Mouse (Mus musculus): ENCODE results near the gene Gpsm1.
A peak's percentile ranks its signal among the peaks of the same experiment; 100 is the strongest.

Gpsm1 gene

DNA sequence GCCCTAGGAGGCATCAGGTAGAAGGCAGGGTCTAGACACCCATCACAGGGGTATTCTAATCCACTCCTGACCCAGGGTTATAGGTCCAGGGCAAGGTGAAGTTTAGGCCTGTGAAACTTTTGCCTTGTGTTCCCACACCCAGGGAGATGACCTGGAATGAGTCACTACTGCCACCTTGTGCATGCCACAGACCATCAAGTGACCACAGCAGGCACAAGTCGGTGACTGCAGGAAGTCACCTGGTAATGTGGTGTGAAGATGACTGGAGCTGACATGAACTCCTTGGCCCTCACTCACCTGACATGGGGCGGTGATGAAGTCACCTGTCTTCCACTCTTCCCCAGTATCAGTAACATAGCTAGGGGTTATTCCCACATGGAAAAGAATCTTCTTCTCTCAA is 2.5 kb upstream of the Gpsm1 start:
- DNase-seq (ENCODE audit: low spot score) = no peak

DNA sequence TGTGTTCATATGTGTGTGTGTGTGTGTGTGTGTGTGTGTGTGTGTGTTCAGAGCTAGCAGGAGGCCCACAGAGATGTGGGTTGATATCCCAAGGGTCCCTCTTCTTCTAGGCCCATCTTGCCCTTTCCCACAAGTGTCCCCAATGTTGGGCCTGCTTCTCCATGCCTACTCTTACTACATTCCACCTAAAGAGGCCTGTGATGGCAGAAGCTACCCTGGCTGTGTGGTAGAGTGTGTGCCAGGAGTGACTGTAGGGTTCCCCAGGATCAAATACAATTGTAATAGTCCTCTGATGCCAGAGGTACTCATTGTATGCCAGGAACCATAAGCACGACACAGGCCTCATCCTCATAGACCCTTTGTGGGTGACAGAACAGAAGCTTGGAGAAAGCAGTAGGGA is 1.9 kb upstream of the Gpsm1 start:
- no peak for DNase-seq (ENCODE audit: low spot score)

DNA sequence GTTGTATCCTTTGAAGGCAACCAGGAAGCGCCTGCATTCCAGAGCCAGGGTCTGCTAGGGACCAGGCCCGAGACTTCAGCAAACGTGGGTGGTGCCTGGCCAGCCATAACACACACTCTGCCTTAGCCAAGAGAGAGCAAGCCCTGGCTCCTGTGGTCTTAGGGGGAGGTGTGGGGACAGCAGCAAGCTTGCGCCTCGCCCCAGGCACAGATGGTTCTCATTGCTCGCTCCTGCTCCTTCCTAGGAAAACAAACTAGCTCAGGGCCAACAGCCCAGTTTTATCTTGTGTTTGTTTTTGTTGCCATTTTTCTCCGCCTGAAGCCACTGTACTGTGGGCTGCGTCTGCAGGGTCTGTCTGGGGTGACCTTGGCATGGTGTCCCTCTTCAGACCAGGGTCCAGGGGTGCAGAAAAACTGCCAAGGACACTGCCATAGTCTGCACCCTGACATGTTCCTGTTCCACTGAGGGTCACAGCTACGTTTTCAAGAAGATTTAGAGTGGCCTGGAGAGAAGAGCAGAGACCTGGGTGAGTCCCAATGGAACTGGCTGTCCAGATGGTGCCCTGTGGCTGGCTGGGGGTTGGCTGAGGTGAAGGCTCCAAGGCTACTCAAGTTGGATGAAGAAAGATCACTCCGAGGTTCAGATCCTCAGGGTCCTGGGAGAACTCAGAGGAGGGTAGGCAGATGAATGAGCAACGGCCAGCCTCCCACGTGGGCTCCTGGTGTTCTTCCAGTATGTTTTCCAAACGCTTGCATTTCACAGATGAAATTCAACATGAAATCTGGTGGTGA is 839 bp upstream of the Gpsm1 start:
- DNase-seq (ENCODE audit: low spot score) = no peak

DNA sequence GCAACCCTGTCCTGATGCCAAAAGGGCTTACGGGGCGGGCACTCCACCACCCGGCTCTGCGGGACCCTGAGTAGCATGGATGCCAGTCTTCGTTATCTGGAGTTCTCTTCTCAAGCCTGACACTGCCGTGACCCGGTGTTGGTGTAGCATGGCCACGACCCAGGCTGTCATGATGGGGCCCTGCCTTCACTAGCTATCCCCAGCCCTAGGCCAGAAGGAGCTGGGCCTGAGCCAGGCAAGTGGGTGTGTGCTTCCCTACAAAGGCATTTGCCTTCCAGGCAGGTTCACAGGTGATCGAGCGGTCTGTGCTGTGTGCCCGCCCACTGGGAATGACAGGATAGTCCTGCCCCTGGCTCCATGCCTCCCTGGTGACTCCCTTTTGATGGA is 603 bp downstream of the Gpsm1 start:
- no peak for DNase-seq (ENCODE audit: low spot score)

DNA sequence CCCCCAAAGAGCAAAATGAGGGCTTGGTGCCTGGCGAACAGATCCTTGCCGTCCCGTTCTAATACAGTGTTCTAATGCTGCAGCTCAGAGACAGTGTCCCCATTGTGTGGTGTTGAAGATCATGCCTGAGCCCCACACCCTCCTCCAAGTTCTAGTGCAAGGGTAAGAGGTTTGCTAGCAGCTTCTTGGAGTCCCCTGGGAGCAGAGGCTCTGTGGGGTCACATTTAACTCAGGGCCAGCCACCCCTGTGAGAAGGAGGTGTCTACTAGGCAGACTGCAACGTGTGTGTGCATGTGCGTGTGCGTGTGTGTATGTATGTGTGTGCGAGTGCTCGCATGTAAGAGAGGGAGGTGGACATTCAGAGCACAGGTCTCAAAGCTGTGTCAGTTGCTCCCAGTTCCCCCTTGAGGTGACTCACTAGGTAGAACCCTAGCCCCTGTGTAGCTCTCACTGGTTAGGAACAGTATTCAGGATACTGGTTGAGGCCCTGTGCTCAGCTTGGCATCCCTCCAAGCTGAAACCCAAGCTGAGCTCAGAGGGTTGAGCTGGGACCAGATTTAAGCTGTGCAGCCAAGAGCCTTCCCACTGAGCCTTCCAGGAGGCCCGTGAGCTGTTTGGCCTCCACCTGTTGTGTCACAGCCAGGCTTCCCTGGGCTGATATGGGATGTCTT is 1.4 kb downstream of the Gpsm1 start:
- DNase-seq (ENCODE audit: low spot score) = no peak

DNA sequence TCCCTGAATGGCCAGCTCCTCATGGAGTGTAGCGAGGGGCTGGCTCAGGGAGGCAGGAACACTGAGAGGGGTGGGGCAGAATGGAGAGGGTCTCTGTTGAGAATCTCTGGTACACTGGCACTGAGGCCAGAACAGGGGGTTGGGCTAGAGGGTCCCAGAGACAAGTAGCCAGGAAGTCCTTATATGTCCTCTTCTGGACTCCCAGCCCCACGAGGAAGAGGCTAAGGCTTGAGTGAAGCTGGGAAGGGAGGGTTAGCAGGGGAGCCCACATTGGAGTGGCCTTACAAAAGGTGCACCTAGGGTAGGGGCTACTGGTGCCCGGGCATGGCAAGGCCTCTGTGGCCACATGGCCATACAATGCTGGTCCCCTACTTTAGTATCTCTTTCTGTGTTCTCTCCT is 2.1 kb downstream of the Gpsm1 start:
- no peak for DNase-seq (ENCODE audit: low spot score)

DNA sequence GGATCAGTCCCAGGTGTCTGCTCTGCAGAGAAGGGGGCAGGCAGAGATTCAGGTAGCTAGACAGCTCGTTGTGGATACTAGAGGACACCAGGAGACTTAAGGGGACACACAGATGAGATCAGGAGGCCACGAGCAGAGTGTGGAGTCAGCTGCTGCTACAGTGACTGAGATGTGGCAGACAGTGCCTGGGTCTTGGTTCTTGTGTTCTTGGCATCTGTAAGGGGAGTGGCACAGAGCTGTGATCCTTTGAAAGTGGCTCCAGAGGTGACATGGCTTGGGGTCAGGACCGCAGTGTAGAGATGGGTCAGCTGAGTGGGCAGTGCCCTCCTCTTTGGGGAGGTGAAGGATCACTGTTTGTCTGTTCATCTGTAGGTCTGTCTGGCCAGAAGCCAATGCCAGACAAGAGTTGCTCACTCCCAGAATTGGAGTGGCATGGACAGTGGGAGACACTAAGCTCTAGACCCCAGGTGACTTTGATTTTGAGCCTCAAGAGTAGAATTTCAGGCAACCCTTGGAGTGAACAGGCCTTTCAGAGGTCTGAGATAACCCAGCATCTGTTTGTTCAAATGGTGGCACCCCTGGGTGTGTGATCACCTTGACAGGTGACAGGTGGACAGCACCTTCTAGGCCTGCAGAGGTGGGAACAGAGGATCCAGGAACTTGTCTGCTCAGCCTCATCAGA is 2.8 kb downstream of the Gpsm1 start:
- no peak for DNase-seq (ENCODE audit: low spot score)

DNA sequence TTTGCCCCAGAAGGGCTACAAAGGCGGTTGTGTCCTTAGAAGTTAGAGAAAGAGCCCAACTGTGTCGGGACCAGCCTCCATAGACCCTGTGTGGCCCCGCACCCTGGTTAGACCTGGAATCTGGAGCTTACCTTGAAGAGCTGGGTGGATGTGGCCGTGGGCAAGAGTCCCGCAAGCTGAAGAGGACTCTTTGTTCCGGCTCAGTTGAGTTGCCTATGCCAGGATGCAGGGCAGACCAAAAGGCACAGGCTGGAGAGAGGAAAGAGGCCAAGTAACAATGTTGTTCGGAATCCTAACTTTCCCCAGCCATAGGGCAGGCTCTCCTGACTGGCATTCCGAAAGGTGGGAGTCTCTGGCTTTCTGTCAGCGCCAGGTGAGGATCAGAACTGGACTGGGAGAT is 3.8 kb downstream of the Gpsm1 start:
- no peak for DNase-seq (ENCODE audit: low spot score)

DNA sequence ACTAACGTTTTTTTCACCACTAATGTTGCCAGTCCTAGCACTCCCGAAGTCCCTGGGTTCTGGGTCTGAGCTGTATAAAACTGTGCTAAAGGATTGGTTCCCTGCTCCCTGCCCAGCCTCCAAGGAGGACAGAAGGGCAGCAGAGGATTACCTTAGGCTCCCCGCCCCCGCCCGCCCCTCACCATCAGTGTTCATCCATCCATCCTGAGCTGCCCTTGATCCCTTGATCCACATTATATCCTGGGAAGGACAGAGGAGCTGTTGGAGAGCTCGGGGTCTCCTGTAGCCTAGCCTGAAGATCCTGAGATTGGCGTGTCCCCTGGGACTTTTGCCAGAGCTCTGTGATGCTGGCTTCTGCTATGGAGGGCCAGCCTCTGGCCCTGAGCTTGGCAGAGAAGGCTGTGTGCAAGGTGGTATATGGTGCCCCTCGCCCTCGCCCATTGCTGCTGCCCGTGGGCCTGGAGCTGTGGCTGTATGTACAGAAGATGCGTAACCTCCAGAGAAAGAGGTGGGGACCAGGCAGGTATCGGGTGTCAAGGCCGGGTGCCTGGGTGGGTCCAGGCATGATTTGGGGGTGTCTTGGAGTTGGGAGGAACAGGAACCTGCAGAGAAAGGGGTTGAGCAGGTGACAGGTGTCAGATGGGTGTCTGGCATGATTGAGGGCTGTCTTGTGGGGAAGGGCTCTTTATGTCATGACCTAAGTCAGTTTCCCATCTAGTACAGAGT is 4.4 kb downstream of the Gpsm1 start:
- no peak for DNase-seq (ENCODE audit: low spot score)

DNA sequence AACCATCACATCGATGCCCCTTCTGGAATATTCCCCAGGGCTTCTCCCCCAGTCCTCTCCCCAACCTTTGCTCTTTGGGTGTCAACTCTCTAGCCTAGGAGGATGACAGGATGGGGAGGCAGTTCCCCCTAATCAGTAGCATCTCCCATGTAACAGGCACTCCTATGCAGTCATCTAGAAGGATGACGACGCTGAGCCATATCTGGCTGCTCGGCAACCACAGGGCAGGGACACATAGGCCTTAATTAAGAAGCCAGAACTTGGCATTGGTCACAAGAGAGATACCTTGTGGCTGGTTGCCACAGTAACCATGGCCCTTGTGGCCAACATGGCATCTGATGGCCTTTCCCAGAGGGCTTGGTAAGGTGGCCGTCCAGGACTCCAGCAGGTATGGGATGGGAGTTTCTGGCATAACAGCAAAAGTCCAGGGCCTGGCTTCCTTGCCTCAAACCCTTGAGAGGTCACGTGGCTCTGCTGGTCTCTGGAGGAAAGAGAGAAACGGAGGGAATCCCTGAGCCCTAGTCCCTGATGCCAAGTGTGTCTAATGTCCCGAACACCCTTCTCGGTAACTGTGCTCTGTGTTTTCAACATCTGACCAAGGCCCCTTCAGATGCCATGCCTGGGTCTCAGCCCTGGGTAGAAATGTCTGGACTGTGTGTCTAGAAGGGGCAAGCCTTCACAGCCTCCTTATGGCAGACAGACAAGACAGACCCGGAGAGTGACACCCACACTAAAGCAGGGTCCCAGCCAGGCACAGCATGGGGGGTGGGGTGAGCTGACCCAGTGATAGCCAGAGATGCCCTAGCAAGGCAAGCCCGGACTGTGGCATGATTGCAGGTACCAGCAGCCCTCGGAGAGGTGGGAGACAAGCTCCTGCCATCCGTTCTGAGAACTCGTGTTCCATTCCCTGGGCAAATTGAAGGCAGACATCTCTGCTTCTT is 5.2 kb downstream of the Gpsm1 start:
- DNase-seq (ENCODE audit: low spot score) = no peak

DNA sequence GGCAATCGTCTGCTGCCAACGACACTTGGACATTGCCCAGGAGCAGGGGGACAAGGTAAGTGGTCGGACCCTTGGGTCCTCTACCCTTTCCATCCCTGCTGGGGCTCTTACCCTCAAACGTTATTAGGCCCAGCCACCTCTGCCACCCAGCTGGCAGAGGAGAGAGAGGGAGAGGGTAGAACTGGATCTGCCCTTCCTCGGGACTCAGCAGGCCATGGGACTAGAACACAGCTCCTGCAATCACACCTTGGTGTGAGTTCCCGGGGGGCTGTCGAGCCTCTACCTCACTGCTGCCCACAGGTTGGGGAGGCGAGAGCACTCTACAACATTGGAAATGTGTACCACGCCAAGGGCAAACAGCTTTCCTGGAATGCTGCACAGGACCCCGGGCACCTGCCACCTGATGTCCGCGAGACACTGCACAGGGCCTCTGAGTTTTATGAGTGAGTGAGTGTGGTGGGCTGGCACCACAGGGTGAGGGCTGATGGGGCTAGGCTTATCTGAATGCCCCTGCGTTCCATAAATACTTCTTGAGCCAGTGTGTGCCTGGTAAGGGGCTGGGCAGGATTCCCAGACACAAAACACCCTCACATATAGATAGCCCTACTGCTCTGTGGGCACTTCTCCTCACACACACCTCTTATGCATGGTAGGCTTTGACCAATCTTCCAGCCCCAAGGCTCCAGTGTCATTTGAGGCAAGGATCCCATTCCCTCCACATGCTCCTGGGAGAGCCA is 8.4 kb downstream of the Gpsm1 start:
- DNase-seq (ENCODE audit: low spot score) = no peak

DNA sequence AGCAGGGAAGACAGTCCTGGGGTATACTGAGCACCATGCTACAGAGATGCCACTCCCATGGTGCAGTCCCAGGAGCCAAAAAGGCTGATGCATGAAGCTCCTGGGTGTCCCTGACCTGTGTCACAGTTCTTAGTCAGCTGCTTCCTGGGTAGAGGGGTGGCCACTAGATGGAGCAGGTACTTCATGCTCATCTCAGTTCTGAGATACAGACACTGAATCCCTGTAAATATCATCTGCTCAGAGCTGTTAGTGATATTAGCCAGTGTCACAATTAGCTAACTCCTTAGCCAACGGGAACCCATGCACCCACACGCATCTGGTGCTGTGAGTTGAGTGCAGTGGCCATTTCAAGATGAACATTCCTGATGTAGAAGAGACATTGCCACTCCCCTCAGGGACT is 9.6 kb downstream of the Gpsm1 start:
- DNase-seq (ENCODE audit: low spot score) = no peak

DNA sequence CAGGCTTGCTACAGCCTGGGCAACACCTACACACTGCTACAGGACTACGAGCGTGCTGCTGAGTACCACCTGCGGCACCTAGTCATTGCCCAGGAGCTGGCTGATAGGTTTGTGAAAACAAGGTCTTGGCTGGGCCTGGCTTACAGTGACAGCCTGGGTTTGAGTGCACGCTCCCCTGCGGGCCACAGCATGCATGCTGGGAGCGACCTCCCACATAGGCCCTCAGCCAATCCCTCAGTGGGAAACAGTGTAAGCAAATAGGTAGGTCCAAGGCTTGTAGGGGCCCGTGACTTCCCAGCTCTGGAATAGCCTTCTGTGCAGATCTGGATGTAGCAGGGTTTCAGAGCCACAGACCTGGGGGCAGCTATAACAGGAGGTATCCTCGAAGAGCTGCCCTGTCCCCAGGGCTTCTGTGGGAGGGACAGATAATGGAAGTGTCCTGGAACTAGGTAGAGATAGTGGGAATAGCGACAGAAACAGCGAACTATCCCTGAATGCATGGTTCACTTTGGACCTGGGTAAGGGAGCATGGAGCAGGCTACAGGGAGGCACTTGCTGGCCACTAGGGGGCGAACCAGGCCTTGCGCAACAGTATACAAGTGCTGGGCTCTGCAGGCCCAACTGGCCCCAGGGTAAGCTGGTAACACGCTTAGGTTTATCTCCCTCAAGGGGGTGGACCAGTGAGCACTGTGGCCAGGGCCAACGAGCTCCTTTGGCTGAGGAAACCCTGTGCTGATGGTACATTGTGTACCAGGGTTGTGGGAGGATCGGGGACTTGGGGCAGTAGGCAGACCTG is 10.3 kb downstream of the Gpsm1 start:
- DNase-seq (ENCODE audit: low spot score) = peak; percentile 33

DNA sequence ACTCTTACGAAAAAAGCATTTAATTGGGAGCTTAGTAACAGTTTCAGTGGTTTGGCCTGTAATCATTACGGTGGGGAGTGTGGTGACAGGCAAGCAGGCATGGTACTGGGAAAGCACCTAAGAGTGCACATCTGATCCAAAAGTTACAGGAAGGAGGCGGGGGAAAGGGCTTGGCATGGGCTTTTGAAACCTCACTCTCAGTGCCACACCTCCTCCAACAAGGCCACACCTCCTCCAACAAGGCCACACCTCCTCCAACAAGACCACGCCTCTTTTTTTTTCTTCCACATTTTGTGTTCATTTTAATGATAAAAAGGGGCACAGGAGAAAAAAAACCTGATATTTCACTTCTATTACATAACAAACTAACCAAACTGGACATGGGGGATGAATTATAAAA is 12.5 kb downstream of the Gpsm1 start:
- DNase-seq (ENCODE audit: low spot score) = no peak

DNA sequence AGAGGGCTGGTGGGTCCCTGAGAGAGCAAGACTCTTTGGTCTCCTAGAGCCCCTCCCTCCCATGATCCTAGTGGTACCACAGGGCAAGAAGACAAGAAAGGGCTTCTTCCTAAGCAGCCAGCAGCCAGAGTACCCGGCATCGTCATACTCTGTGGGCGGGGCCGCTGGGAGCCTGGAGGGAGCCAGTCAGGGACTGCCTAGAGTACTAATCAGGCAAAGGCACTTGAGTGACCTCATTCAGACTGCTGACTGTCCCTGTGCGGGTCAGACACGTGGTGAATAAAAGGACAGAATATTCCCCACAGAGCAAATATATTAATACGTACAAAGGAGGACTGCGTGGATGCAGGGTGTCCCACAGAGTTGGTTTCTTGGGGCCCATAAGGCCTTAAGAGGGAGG is 14.1 kb downstream of the Gpsm1 start:
- no peak for DNase-seq (ENCODE audit: low spot score)

DNA sequence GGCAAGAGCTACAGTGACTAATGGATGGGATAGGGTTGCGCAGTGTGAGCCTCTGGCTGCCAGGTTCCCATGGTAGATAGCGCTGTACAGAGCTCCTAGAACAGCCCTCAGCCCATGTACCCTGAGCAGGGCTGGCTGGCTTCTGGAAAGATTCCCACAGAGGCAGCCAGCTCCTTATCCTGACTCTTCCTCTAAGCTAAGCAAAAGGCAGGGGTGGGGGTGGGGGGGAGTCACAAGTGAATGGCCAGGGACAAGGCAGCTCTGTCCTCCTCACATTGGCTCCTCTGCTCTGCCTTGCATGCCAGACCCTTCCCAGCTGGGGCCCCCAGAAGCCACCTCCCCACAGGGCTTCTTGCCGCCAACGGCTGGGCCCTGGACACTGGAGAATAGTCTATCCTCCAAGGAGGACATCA is 14.7 kb downstream of the Gpsm1 start:
- no peak for DNase-seq (ENCODE audit: low spot score)

DNA sequence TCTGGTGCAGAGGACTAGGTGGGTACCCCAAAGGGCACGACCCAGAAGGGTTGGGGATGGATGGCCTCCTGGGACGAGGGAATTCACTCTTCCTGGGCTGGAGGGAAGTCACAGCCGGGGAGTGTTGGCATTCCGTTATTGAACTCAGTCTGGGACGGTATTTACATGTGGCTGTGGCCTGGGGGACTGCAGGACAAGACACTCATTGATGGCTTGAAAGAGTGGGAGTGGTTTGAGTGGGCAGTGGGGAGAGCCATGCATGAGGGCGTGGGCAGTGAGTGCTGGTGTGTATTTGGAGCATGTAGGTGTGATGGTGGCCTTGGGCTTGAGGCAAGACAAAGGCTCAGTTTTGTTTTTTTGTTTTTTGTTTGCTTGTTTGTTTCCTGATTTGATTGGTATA is 15.4 kb downstream of the Gpsm1 start:
- DNase-seq (ENCODE audit: low spot score) = no peak

DNA sequence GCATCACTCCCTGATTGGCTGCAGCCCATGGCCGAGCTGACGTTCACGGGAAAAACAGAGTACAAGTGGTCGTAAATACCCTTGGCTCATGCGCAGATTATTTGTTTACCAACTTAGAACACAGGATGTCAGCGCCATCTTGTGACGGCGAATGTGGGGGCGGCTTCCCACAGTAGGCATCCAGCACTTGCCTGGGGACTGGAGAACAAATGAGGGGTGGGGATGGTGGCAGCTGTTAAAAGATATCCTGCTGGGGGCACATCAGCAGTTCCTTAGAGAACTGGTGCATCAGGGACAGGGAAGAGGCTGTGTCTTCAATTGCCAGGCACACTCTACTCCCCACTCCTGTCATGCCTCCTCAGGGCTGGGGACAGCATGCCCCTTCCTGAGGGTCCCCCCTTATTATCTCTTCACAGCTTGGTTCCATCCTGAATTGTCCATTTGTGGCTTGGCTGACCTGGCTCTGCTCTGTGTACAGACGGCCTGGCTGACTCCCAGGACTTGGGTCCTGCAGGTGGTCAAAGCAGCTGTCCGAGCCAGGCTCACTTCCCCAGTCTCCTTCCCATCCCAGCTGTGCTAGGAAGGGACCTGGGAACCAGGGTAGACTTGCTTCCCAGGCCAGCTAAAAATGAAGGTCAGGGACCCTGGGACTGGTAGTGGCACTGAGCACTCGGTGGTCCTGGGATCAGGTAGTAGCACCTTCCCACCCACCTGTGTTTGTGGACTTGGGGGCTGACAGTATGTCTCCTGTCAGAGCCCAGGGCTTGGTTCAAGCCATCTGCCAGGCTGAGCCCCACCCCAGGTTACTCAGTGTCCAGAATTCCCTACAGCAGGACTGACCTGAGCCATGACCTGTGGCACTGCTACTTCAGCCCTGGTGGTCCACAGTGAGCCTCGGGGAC is 23.2 kb downstream of the Gpsm1 start:
- no peak for DNase-seq (ENCODE audit: low spot score)

DNA sequence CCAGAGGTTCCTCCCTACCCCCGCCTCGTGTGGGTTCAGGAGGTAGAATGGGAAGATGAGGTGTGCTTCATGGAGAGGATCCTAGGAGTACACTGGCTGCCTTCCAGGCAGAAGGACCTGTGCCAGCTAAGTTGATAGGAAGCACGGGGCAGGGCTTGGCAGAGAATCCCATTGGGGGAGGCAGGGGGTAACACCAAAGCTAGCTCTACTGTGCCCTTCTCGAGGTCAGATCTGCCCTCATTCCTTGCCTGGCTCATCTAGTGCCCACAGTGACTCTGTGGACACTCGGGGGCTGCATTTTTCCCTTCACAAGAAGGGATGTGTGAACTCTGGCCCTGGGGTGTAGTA is 23.9 kb downstream of the Gpsm1 start:
- no peak for DNase-seq (ENCODE audit: low spot score)
